Mouse (Mus musculus): ENCODE data around the gene Tbcel. TPM values are rescaled to one million over a fixed set of nuclear protein-coding genes. Genes with fewer than 3 reads are reported as not detected.
A peak's percentile ranks its signal among the peaks of the same experiment; 100 is the strongest.

The Tbcel gene
- total RNA-seq (2022), result 10 to 100 TPM; 19.8 to 24.7 (median 21.0) TPM

DNA sequence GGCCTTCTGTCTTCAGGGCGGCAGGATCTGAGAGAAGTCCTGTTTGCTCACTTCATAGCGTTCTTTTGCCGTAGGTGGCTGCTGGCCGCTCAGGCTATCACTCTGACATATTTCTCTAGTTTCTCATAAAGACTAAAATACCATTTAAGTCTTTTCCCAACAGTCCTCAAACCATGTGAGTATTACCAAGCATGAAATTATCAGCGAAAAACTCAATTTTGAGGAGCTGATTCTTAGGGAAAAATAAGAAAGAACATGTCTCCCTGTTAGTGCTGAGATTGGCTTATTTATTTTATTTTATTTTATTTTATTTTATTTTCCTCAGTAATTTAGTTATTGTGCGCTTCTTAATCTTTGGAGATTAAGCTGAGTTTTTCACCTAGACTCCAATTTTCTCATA lies at the start of gene Tbcel:
Gene Tbcel (minus strand): TSS at position 101 of the 400 bp plus-strand sequence.
- no peak for DNase-seq (ENCODE audit: low spot score)

- no peak for DNase-seq (ENCODE audit: low spot score)
Observed at GRCm38 (mm10) chr9:42555186-42555585, 47.6 kb upstream of the Tbcel start.

DNA sequence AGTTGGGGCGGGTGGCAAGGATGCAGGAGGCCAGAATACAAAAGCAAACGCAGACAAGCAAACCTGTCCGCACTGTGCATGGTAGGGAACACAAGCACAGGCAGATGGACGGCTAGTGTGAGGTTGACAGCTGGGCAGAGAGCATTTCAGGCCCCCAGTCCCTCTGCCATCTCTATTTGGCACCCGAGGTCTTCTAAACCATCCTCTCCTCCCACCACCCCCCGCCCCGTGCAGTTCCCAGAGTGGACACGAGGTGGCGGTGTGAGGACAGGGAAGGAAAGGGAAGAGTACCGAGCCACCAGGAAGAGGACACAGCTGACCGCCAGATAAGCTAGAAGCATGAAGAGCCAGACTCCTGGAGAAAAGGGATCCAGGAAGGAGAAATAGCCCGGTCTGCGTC lies 42.5 kb upstream of the Tbcel start:
- peak; percentile 16 for DNase-seq (ENCODE audit: low spot score)

DNA sequence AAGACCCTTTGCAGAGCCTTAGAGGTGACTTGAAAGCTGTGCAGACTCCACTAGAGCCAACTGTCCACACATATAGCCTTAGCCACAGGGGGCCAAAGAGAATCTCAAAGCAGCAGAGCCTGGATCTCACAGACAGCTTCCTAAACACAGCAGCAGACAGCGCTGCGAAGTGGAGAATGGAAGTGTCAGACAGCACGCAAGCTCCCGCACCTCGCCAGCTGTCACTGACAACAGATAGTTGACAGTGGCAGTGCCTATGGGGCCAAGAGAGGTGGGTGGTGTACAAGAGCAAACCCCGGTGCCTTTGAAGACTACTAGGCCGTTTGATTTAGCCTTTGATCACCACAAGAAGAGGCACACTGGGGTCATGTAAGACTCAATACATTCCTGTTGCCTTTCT lies 41.4 kb upstream of the Tbcel start:
- DNase-seq (ENCODE audit: low spot score), result no peak

- DNase-seq (ENCODE audit: low spot score), result no peak
Observed at GRCm38 (mm10) chr9:42544521-42544920, 36.9 kb upstream of the Tbcel start.

DNA sequence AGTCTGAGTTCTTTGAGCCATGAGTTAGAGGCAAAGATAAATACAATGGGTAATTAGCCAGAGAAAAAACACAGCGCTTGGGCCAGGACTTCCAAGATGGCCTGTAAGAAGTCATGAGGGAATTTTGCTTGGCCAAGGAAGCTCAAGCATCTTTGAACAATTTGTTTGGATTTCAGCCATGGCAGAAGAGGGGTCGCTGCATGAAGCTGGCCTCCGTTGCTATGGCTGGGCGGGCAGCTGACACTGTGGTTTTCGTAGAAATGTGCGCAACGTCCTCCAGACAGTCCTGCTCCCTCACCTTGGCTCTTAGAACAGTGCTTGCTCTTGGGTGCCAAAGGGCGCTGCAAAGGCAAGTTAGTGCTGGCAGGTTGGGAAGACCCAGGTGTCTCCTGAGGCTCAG lies 25.9 kb upstream of the Tbcel start:
- DNase-seq (ENCODE audit: low spot score), result no peak

DNA sequence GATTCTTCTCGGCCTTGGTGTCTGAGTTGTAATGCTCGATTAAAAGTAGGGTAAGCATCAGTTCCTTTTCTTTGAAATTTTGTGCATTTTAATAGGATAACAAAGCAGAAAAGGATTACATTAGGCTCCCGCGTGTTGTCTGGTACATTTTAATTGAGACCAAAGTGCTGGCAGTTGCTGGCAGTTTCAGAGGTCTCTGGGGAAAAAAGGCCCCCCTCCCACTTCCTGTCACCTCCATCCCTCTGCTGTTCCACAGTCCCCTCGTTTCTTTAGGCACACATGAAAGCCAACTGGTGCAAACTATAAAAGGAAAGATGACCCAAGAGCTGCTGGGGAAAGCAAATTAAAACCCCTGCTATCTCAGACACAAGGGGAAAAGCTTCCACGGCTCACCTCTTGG lies 25.4 kb upstream of the Tbcel start:
- no peak for DNase-seq (ENCODE audit: low spot score)

- no peak for DNase-seq (ENCODE audit: low spot score)
Observed at GRCm38 (mm10) chr9:42531951-42532350, 24.3 kb upstream of the Tbcel start.

DNA sequence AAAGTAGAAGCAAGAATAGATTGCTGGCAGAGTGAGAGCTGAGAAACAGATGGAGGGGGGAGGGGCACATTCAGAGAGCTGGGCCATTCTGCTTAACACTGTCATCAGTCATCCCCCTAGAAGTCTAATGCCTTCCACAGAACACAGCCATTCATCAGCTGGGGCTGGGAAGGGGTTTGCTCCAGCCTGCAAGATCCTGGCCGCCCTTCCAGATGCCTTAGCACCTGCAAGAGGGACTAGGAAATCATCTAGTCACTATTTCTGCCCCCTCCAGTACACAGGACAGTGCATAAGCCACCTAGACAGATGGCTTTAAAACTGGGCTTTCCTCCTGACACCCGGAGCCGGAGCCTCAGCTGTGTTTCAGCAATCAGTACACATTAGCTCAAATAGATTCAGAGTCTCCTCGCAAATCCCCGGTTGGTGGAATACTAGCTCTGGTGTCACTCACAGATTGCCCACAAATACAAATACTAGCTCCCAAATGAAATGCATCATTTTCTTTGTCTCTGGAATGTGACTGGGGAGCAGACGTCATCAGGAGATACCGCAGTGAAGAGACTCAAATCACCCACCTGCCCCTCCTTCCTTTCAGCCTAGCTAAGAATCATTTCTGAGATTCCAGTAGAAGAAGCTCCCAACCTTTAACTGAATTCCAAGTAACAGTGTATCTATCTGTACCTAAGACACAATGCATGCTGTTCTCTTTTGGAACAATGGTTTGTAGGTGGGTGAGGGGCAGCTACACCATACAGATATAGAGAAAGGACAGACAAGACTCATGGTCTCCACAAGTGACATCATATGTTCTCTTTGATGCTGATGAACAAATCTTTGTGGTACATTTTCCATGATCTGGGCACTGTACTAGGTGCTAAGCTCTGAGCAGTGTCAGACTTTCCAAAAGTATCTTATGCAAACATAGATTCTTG lies 22.9 kb upstream of the Tbcel start:
- no peak for DNase-seq (ENCODE audit: low spot score)

DNA sequence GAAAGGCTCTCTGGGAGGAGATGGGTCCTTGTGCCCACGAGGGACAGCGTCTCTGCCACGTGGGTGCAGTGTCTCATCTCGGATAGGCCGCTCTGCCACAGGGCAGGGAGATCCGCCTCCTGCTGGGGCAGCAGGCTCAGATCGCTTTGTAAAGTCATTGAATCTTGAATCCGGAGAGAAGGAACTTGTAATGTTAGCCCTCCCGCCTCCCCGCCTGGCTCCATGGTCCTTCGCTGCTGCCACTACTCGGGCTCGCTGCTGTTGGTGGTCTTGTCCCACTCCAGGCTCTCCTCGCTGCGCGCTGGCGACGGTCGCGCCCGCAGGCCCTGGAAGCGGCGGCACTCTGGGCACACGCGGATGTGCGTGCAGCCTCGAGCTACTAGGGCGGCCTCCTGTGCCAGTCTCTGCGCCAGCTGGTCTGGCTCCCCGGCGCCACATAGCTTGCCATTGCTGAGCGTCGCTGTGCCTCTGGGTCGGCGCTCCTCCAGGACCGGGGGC lies 13.0 kb upstream of the Tbcel start:
- no peak for DNase-seq (ENCODE audit: low spot score)

DNA sequence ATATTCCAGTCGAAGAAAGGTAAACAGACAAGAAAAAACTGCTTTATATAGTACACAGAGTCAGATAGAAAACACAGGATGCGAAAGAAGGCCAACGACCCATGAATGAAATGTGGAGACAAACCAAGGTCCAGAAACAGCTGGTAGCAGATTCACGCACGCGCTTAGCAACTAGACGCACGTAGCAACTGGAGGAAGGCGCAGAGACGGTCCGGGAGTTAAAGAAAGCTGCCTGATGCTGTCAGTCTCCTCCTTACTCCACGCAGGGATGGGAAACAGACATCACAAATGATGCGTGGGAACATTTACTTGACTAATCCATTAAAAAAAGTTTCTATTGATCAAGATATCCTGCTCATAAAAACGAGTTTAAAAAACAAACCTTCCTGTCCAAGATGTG lies 10.6 kb upstream of the Tbcel start:
- no peak for DNase-seq (ENCODE audit: low spot score)

DNA sequence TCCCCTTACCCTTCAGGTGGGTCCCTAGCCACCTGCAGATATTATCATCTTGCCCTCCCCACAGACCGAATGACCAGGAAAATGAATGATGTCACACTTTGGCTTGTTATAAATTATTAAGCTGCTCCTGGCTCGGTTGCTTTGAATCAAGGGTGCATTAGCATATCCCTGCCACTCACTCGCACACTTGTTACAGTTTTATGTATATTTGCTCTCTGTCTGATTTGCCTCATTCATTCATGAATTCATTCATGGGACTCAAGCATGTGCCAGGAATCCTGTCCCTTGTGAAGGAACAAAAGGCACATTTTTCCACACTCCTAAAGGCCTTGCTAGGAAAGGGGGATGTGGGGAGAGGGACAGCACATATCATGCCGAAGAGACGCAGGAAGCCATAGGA lies 5.5 kb upstream of the Tbcel start:
- DNase-seq (ENCODE audit: low spot score), result no peak

DNA sequence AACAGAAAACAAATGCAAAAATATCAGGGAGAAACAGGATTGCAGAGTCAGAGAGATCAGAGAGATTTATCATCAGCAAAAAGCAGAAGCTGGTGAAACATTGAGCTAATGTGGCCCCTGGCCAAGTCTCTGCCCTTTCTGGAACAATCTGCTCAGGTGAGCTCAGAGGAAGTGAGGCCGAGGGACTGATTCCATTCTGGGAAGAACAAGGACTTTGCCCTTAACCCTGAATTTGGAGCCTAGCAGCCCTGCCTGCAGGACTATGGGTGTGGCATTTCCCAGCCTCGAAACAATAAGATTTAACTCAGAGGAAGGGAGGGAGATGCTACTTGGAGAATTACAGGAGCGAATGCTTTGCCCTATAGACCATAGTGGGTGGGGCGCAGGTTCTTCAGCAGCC lies 4.7 kb upstream of the Tbcel start:
- no peak for DNase-seq (ENCODE audit: low spot score)

DNA sequence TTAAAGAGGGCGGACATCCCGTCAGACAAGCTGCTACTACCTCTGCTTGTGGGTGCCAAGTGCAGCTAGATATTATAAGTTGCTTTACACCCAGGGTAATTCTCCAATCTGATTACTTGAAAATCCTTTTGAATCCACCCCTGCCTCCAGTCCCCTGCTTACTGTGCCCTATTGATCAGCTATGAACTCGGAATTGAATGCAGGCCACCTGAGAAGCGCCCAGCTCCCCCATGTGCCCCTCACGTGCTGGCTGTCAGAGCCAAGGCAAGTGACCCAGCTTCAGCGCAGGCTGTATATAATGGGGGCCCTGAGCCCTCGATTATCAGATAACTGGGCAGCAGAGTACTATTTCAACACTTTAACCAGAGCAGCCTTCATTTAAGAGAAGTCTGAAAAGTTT lies 626 bp upstream of the Tbcel start:
- DNase-seq (ENCODE audit: low spot score), result no peak

GRCm38 (mm10) chr9:42507022-42507421 lies 587 bp downstream of the Tbcel start:
- no peak for DNase-seq (ENCODE audit: low spot score)

DNA sequence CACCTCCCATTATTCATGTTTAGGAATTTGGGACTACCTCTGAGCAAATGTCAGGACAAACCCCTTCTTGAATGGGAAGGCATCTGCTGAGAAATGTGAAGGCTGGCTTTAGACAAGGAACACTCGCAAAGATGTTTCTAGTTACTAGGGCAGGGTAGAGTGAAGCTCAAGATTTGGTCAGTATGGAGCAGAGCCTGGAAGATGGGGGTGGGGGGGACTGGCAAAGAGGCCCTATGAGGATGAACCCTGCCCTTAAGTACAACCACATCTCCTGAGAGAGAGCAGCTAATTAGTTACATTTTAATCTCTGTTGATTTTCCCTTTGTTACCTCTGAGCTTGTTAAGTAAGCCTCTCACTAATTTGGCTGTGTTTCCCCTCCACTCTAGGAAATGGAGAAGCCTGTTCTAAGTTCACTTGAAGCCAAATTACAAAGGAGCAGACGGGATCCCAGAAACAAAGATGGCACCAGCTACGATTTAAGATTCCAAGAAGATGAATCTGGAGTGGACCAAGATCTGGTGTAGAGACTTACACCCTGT lies 2.6 kb downstream of the Tbcel start:
- no peak for DNase-seq (ENCODE audit: low spot score)

DNA sequence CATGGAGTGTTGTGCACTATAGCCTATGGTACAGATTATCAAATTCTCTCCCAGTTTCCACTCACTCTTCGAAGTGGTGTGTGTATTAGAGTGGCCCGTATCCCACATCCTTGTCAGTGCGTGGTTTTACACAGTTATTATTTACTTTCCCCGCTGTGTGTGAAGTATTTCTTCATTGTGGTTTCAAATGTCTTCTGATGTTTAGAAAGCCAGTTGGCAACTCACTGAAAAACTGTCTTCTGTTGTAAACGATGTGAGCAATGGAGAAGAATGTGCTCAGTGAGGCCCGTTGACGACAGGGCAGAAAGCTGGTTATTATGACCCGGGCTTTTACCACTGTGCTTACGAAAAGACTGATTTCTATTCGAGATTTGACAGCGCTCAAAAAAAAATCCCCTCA lies 3.0 kb downstream of the Tbcel start:
- DNase-seq (ENCODE audit: low spot score), result no peak

GRCm38 (mm10) chr9:42503709-42504108 lies 3.9 kb downstream of the Tbcel start:
- no peak for DNase-seq (ENCODE audit: low spot score)

GRCm38 (mm10) chr9:42496296-42496695 lies 11.3 kb downstream of the Tbcel start:
- DNase-seq (ENCODE audit: low spot score), result no peak

- no peak for DNase-seq (ENCODE audit: low spot score)
Observed at GRCm38 (mm10) chr9:42491780-42492179, 15.8 kb downstream of the Tbcel start.

- no peak for DNase-seq (ENCODE audit: low spot score)
Observed at GRCm38 (mm10) chr9:42490589-42491382, 16.8 kb downstream of the Tbcel start.

DNA sequence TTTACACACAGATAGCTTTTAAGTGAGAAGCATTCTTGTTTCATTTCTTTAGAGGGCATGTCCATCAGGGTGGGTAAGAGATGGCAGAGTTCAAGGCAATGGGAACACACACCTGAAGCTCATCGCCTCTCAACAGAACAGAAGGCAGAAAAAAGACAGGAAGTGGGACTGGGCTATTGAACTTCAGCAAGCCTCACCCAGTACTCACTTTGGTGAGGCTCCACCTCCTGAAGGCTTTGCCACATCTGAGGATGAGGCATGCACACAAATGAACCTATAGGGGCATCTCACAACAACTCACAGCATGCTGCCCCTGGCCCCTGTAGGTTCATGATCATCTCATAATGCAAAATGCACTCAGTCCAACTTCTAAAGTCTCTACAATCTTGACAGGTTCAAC lies 19.5 kb downstream of the Tbcel start:
- no peak for DNase-seq (ENCODE audit: low spot score)

Measured in heart, adult 8-10 months (tissue).